Mouse (Mus musculus) olfactory bulb, adult 2 months (tissue): ENCODE results near the gene Lsm14b.

Experiments
- CTCF ChIP-seq: fragments of 200-500 bp; IDR thresholded peaks from 2 replicates; pipeline ENCODE4 v1.5.1; 2012; ENCODE audit warnings: low read depth, mild to moderate bottlenecking, low read length, moderate library complexity; ENCODE audit not compliant: insufficient read depth
- POLR2A ChIP-seq: fragments of 200-500 bp; IDR thresholded peaks from 2 replicates; pipeline ENCODE4 v1.6.1; 2012; ENCODE audit warnings: mild to moderate bottlenecking, low read depth, low read length, moderate library complexity; ENCODE audit not compliant: insufficient read depth

DNA sequence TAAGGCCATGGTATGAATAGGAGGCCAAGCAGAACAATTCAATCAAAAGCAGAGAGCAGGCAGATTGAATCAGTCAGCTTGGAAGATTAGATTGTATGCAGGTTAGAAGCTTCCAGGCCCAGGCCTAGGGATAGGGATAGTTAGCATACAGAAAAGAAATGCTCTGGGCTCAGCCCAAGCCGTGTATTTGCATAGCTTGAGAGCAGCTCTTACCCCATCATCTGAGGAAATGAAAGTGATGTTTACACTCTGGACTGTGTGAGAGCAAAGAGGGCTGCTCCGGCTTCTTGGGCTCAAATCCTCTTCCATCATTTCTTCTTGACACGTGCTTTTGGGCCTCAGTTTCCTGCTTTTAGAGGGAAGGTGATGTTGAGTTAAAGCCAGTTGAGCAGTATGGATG, 22.8 kb downstream of the Lsm14b start:
- TF ChIP-seq POLR2A (no peak), CTCF (no peak)
